Mouse (Mus musculus): ENCODE measurements around the gene Ubxn2a.

- TF ChIP-seq CTCF (IDR thresholded peaks at IDR 0.05; ENCODE audit: insufficient read depth, low read length): no peak
- TF ChIP-seq POLR2A (IDR thresholded peaks at IDR 0.05; ENCODE audit: borderline replicate concordance, extremely low read depth, low read depth, low read length): no peak
Measured at GRCm38 (mm10) chr12:4878296-4878783, 29.2 kb downstream of the Ubxn2a start.
